Mouse (Mus musculus) limb, embryonic 14.5 days (tissue): Measurements from ENCODE around the gene Ryr1. TPM values are rescaled to one million over a fixed set of nuclear protein-coding genes. Genes with fewer than 3 reads are reported as not detected.

ENCODE experiments used
- ATAC-seq: fragments of 200-750 bp; cut with Nextera tagmentation; 2 replicates; pipeline ENCODE4 v1.8.0; 2017; ENCODE audit warnings: low read depth, moderate number of reproducible peaks, moderate TSS enrichment; ENCODE audit not compliant: low FRiP score
- DNase-seq: peaks from one replicate; pipeline ENCODE4 v3.0.0-alpha.2; 2015; ENCODE audit warnings: low spot score
- H3K27ac ChIP-seq: fragments of 300-500 bp; sonication (generic); replicated peaks from 2 replicates; pipeline ENCODE4 v1.5.1; 2014; ENCODE audit warnings: low read depth, mild to moderate bottlenecking, low read length, moderate library complexity, mixed read lengths
- H3K27me3 ChIP-seq: fragments of 300-500 bp; sonication (generic); 2 replicates; pipeline ENCODE4 v1.6.1; 2014; ENCODE audit warnings: low read length, mixed read lengths; ENCODE audit not compliant: control insufficient read depth, insufficient read depth
- H3K36me3 ChIP-seq: fragments of 300-500 bp; sonication (generic); 2 replicates; pipeline ENCODE4 v1.6.1; 2014; ENCODE audit warnings: mild to moderate bottlenecking, low read length, moderate library complexity, mixed read lengths; ENCODE audit not compliant: control insufficient read depth, insufficient read depth
- H3K4me1 ChIP-seq: fragments of 300-500 bp; sonication (generic); 2 replicates; pipeline ENCODE4 v1.6.1; 2014; ENCODE audit warnings: antibody characterized with exemption, low read length, mixed read lengths; ENCODE audit not compliant: control insufficient read depth, insufficient read depth
- H3K4me2 ChIP-seq: fragments of 300-500 bp; sonication (generic); replicated peaks from 2 replicates; pipeline ENCODE4 v1.6.1; 2014; ENCODE audit warnings: low read depth, mild to moderate bottlenecking, low read length, moderate library complexity; ENCODE audit not compliant: severe bottlenecking
- H3K4me3 ChIP-seq: fragments of 300-500 bp; sonication (generic); replicated peaks from 2 replicates; pipeline ENCODE4 v1.5.1; 2014; ENCODE audit warnings: low read length
- H3K9ac ChIP-seq: fragments of 300-500 bp; sonication (generic); 2 replicates; pipeline ENCODE4 v1.6.1; 2014; ENCODE audit warnings: mild to moderate bottlenecking, low read depth, low read length, moderate library complexity; ENCODE audit not compliant: severe bottlenecking
- H3K9me3 ChIP-seq: fragments of 300-500 bp; sonication (generic); 2 replicates; pipeline ENCODE4 v1.6.1; 2016; ENCODE audit warnings: low read length; ENCODE audit not compliant: control insufficient read depth
- POLR2A ChIP-seq: fragments of 200-500 bp; IDR thresholded peaks from 2 replicates; pipeline ENCODE4 v1.8.0; 2012; ENCODE audit warnings: inconsistent platforms, mild to moderate bottlenecking, moderate library complexity, borderline replicate concordance; ENCODE audit not compliant: insufficient read depth, insufficient read length; ENCODE audit errors: extremely low read depth
- WGBS: fragments of 180-500 bp; shearing (Covaris S2); extraction: QIAGEN DNeasy Blood & Tissue Kit; methylation state at CpG from one replicate; pipeline ENCODE4 v1.1.7; 2014; 5-methylcytosine and 5-hydroxymethylcytosine counted together
- polyA plus RNA-seq, 2 experiments: library from polyadenylated mRNA; depleted of rRNA in 1 of 2; stranded (reverse) in 1 of 2; unstranded in 1 of 2; fragments of >200 nt; fragmentation: Nextera tagmentation in 1 of 2; extraction: Ambion mirVana in 1 of 2; gene quantifications; 2 replicates each; pipeline versions ENCODE4 v1.2.1 to v1.2.3; 2012 to 2014

The Ryr1 gene
- polyA plus RNA-seq, 2 experiments = 7.7 to 26.5 TPM

DNA sequence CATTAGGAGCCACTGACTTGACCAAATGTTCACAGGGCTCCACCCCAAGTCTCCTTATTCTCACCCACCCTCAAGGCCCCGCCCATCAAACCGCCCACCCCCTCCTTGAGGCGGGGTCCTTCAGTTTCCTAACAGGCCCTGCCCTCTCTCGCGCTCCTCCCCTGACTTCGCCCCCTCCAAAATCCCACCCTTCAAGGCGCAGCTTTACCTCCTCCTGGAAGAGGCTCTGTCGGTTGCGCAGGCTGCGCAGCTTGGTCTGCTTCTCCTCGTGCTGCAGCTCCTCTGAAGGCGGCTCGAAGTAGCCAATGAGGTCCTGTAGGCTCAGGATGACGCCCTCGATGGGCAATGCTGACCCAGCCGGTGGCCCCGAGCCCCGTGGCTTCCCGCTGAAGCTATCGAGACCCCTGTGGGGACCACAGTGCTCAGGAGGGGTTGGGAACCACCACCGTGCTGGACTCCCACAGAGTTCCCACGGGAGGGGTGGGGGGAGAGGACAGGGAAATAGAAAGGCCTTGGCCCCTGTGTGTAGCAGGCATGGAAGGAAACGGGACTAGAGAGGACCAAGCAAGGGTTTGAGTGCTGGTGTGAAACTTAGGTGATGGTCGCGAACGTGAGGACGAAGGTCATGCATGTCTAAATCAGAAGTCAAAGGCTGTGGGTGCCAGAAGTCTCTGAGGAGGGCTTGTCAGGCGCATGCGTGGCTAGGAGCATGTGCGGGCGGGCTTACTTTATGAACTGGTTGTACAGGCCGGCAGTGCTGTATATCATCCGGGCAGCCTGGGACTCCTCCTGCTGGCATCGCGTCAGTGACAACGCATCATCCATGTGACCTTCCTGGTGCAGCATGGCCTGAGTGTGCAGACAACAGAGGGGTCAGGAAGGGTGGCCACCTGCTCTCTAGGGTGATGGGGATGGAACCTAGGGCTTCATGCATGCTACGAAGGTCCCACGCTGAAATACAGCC, 15.7 kb downstream of the Ryr1 start:
- Histone ChIP-seq H3K4me1 (peaks cover 3% of the 10 kb centered on the region; the same call in 1 of the 2 replicates), H3K4me2 (peak overlapping the region; percentile 51), H3K9ac (peak overlapping the region; percentile 43), H3K9me3 (no peaks in the 10 kb centered on the region), H3K27me3 (no peaks in the 10 kb centered on the region), H3K4me3 (peak overlapping the region; percentile 6), H3K36me3 (0 out of 2 replicates have a peak, but pooled peaks cover under 1% of the 10 kb centered on the region), H3K27ac (no peak overlapping the region)
- ATAC-seq (peak; percentile 88; the same call in 1 of the 2 replicates), DNase-seq (peak; percentile 52)
- WGBS = 25% methylated on average over 38 of the region's 38 CpGs
- no peak for TF ChIP-seq POLR2A

- no peak for TF ChIP-seq POLR2A
- no peak overlapping the region for H3K9ac ChIP-seq
- H3K4me1 ChIP-seq = no peaks in the 10 kb centered on the region
- H3K4me3 ChIP-seq = no peak overlapping the region
- no peaks in the 10 kb centered on the region for H3K27me3 ChIP-seq
- no peak overlapping the region for H3K4me2 ChIP-seq
- H3K27ac ChIP-seq = no peak overlapping the region
- no peak for ATAC-seq
- no peak for DNase-seq
- 90% methylated on average over 12 of the region's 12 CpGs for WGBS
- H3K9me3 ChIP-seq = no peaks in the 10 kb centered on the region
- H3K36me3 ChIP-seq = 0 out of 2 replicates have a peak, but pooled peaks cover 2% of the 10 kb centered on the region
Measured at GRCm38 (mm10) chr7:29101286-29102017, 23.5 kb downstream of the Ryr1 start.

DNA sequence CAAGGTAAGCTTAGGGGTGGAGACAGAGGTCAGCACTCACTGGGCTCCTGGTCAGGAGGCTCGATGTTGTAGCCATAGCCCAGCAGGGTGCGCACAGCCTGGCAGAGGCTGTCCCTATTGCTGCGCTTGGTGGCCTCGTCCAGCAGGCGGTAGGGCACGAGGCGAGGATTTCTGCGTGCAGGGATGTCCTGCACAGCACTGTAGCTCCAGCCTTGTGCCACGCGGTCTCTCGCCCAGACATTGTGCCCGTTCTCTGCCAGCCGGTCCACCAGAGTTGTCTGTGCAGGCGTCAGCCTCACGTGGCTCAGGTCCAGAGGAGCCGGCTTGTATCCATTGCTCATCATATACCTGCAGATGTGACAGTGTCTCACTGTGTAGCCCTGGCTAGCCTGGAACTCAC, 27.8 kb downstream of the Ryr1 start:
- Histone ChIP-seq H3K4me2 (no peak overlapping the region), H3K27me3 (no peaks in the 10 kb centered on the region), H3K36me3 (no peaks in the 10 kb centered on the region; the same call in 1 of the 2 replicates), H3K4me3 (no peak overlapping the region), H3K27ac (no peak overlapping the region), H3K9me3 (no peaks in the 10 kb centered on the region), H3K4me1 (no peaks in the 10 kb centered on the region), H3K9ac (no peak overlapping the region)
- no peak for TF ChIP-seq POLR2A
- WGBS = 92% methylated on average over 16 of the region's 16 CpGs
- ATAC-seq (no peak), DNase-seq (no peak)

GRCm38 (mm10) chr7:29088817-29089216, 36.2 kb downstream of the Ryr1 start:
- Histone ChIP-seq H3K4me1 (peaks cover 3% of the 10 kb centered on the region; the same call in 1 of the 2 replicates), H3K4me2 (no peak overlapping the region), H3K27ac (no peak overlapping the region), H3K36me3 (no peaks in the 10 kb centered on the region), H3K9me3 (no peaks in the 10 kb centered on the region), H3K27me3 (no peaks in the 10 kb centered on the region), H3K4me3 (no peak overlapping the region), H3K9ac (no peak overlapping the region)
- WGBS = 72% methylated on average over 6 of the region's 6 CpGs
- DNase-seq = no peak
- ATAC-seq = no peak
- no peak for TF ChIP-seq POLR2A

GRCm38 (mm10) chr7:29086902-29087301, 38.1 kb downstream of the Ryr1 start:
- Histone ChIP-seq H3K27me3 (no peaks in the 10 kb centered on the region), H3K9me3 (no peaks in the 10 kb centered on the region), H3K4me1 (peaks cover 3% of the 10 kb centered on the region; the same call in 1 of the 2 replicates), H3K36me3 (no peaks in the 10 kb centered on the region), H3K4me2 (no peak overlapping the region), H3K27ac (no peak overlapping the region), H3K4me3 (no peak overlapping the region), H3K9ac (no peak overlapping the region)
- no peak for ATAC-seq
- DNase-seq = no peak
- TF ChIP-seq POLR2A = no peak
- WGBS = 93% methylated on average over 10 of the region's 10 CpGs
